Mouse (Mus musculus) forebrain, embryonic 13.5 days (tissue): ENCODE data around the gene Snx4. TPM values are rescaled to one million over a fixed set of nuclear protein-coding genes. Genes with fewer than 3 reads are reported as not detected.
A peak's percentile ranks its signal among the peaks of the same experiment; 100 is the strongest.
"Not testable (repeated sequence)": the region's sequence is repeated elsewhere in the genome, so short reads cannot be mapped to it uniquely, and the experiment has no call there.

Experiments
- ATAC-seq: fragments of 200-750 bp; cut with Nextera tagmentation; 2 replicates; pipeline ENCODE4 v1.8.0; 2017
- H3K27ac ChIP-seq: fragments of 300-500 bp; sonication (generic); 2 replicates; pipeline ENCODE4 v1.5.1; 2015; ENCODE audit warnings: inconsistent platforms, mild to moderate bottlenecking, moderate library complexity
- H3K27me3 ChIP-seq: fragments of 300-500 bp; sonication (generic); 2 replicates; pipeline ENCODE4 v1.6.1; 2015; ENCODE audit warnings: mild to moderate bottlenecking, inconsistent platforms
- H3K36me3 ChIP-seq: fragments of 300-500 bp; sonication (generic); 2 replicates; pipeline ENCODE4 v1.6.1; 2015; ENCODE audit warnings: mild to moderate bottlenecking, inconsistent platforms; ENCODE audit not compliant: poor library complexity, severe bottlenecking
- H3K4me1 ChIP-seq: fragments of 300-500 bp; sonication (generic); 2 replicates; pipeline ENCODE4 v1.6.1; 2015; ENCODE audit warnings: inconsistent platforms
- H3K4me2 ChIP-seq: fragments of 300-500 bp; sonication (generic); 2 replicates; pipeline ENCODE4 v1.6.1; 2015; ENCODE audit warnings: inconsistent platforms, mild to moderate bottlenecking, moderate library complexity
- H3K4me3 ChIP-seq: fragments of 300-500 bp; sonication (generic); 2 replicates; pipeline ENCODE4 v1.5.1; 2015; ENCODE audit warnings: mild to moderate bottlenecking, inconsistent platforms
- H3K9ac ChIP-seq: fragments of 300-500 bp; sonication (generic); 2 replicates; pipeline ENCODE4 v1.6.1; 2015; ENCODE audit warnings: mild to moderate bottlenecking, inconsistent platforms
- H3K9me3 ChIP-seq: fragments of 300-500 bp; sonication (generic); replicated peaks from 2 replicates; pipeline ENCODE4 v1.6.1; 2016; ENCODE audit warnings: inconsistent platforms
- WGBS: fragments of 180-500 bp; shearing (Covaris S2); methylation state at CpG from one replicate; pipeline ENCODE4 v1.1.7; 2015; 5-methylcytosine and 5-hydroxymethylcytosine counted together
- polyA plus RNA-seq: library from polyadenylated mRNA; unstranded; fragments of >200 nt; fragmentation: Nextera tagmentation; extraction: Ambion mirVana; gene quantifications from 2 replicates; pipeline ENCODE4 v1.2.1, GENCODE M21; 2015

Snx4 gene
- polyA plus RNA-seq = 67.7 and 73.8 TPM in 2 replicates

DNA sequence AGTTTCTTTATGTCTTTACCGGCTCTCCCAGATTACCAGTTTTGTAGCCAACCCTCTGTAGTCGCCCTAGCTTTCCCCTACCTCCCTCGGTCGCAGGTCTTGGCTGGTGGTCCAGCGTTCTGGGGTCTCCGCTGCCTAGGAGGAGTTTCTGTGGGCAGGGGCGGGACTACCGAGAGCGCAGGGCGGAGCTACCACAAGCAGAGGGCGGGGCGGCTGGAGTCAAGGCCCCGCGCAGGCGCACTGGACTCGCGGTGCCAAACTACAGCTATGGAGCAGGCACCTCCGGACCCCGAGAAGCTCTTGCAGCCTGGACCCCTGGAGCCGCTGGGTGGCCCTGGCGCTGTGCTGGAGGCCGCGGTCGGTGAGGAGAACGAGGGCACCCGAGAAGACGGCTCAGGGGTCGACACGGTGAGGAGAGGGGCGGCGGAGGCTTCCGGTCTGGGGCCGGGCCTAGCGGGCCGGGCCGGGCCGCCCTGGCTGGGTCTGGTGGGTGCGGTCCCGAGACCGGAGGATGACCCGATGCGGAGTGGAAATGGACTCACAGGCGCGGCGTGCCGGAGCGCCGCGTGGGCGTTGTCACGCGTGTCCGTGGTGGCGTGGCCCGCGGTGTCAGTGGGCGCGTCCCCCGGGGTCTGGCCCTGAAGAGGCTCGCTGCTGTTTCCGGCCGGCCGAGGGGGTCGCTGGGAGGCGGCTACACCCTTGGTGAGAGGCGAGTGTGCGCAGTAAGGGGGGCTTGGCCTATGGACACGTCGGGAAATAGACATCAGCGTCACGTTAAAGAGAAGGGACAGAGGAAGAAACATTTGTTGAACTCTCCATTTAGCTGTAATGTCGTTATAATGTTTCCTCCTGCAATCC is at the start of gene Snx4:
Snx4 (plus strand) TSS at position 249 of the 858 bp plus-strand sequence.
- Histone ChIP-seq H3K27ac (peak within 1 kb of the TSS; percentile 59), H3K4me2 (peak within 1 kb of the TSS; percentile 76), H3K9ac (peak within 1 kb of the TSS; percentile 95), H3K27me3 (no peaks in the 10 kb centered on the region), H3K4me1 (peaks cover 18% of the 10 kb centered on the region), H3K9me3 (no peaks in the 10 kb centered on the region), H3K36me3 (no peaks in the 10 kb centered on the region; the same call in 1 of the 2 replicates), H3K4me3 (peak within 1 kb of the TSS; percentile 97)
- under 1% methylated on average over 66 of the region's 72 CpGs for WGBS
- peak; percentile 97 for ATAC-seq

DNA sequence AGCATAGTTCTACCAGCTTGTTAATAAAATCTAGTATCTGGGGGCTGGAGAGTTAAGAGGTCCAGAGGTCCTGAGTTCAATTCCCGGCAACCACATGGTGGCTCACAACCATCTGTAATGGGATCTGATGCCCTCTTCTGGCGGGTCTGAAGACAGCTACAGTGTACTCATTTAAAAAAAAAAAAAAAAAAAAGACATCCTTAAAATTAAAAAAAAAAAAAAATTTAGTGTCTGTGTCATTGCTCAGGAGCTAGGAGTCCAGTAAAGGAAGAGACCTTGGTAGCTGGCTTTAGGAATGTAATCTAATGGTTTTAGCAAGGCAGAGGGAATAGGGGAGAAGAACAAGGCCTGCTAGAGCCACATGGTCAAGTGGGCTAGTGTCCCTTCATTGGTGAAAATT is 40.4 kb upstream of the Snx4 start:
- H3K9me3 ChIP-seq = no peaks in the 10 kb centered on the region
- peaks cover 66% of the 10 kb centered on the region for H3K36me3 ChIP-seq
- peaks cover 9% of the 10 kb centered on the region for H3K4me1 ChIP-seq
- 79% methylated on average over 2 of the region's 2 CpGs for WGBS
- no peak overlapping the region for H3K27ac ChIP-seq
- H3K4me2 ChIP-seq = no peak overlapping the region
- no peak overlapping the region for H3K9ac ChIP-seq
- no peaks in the 10 kb centered on the region for H3K27me3 ChIP-seq
- ATAC-seq = no peak
- H3K4me3 ChIP-seq = no peak overlapping the region

DNA sequence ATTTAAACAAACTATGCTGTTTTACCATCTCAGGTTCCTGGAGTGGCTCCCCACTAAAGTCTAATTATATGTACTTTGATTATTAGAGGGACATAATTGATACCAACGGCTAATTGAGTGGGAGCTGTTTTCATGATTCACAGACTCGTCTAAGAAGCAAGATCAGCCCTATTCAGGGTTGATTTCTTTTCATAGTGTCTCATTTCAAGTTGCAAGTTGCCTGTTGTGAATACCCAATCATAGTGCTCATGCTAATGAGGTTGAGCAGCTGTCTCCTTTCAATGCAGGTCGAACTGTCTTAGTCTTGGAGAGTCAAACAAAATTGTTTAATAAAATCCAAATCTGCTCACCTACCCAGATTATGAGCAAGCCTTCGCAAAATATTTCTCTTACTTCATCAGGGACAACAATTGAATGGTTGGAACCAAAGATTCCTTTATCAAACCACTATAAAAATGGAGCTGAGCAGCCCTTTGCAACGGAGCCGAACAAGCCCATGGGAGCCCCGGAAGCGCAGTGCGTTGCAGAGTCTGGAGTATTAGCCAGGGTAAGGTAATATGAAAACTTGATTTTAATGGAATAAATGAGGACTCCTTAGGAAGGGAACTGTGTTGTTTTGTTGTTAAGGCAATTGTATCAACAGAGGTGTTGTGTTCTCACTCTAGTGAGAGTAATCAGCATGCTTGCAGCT is 34.8 kb upstream of the Snx4 start:
- Histone ChIP-seq H3K9me3 (no peaks in the 10 kb centered on the region), H3K4me1 (peaks cover 26% of the 10 kb centered on the region), H3K27ac (no peak overlapping the region; the same call in none of the 2 replicates), H3K4me2 (peak overlapping the region; percentile 23), H3K4me3 (no peak overlapping the region), H3K36me3 (peaks cover 42% of the 10 kb centered on the region), H3K9ac (no peak overlapping the region), H3K27me3 (no peaks in the 10 kb centered on the region)
- WGBS = 23% methylated on average over 9 of the region's 9 CpGs
- ATAC-seq = peak; percentile 78; the same call in 1 of the 2 replicates

GRCm38 (mm10) chr16:33217553-33218085 is 33.6 kb upstream of the Snx4 start:
- H3K27me3 ChIP-seq, H3K4me2 ChIP-seq, H3K27ac ChIP-seq, H3K4me3 ChIP-seq, H3K9ac ChIP-seq, ATAC-seq, H3K9me3 ChIP-seq: not testable (repeated sequence)
- Histone ChIP-seq H3K36me3 (peaks cover 40% of the 10 kb centered on the region), H3K4me1 (peaks cover 26% of the 10 kb centered on the region)
- WGBS = 84% methylated on average over 3 of the region's 3 CpGs

DNA sequence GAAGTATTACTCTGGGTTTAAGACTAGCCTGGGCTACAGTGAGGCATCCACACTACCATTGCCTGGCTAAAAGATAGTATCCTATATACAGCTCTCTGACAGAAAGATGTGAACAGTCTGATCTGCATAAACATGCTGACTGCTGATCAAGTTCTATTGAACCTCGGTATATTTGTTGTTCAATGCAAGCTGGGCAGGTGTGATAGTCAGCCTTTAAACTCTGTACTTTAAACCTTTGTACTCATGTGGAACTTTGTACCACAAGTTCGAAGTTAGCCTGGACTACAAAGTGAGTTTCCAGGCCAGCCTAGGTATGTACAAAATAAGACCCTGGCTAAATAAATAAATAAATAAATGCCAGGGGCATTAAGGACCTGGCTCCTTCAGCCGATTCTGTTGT is 28.8 kb upstream of the Snx4 start:
- ATAC-seq = no peak
- H3K4me1 ChIP-seq = 0 out of 2 replicates have a peak, but pooled peaks cover 3% of the 10 kb centered on the region
- H3K36me3 ChIP-seq = peaks cover 42% of the 10 kb centered on the region
- H3K27ac ChIP-seq = no peak overlapping the region
- WGBS = 95% methylated on average over 3 of the region's 3 CpGs
- no peak overlapping the region for H3K9ac ChIP-seq
- no peak overlapping the region for H3K4me2 ChIP-seq
- H3K9me3 ChIP-seq = no peaks in the 10 kb centered on the region
- no peaks in the 10 kb centered on the region for H3K27me3 ChIP-seq
- H3K4me3 ChIP-seq = no peak overlapping the region

- H3K27me3 ChIP-seq = no peaks in the 10 kb centered on the region
- no peak overlapping the region for H3K9ac ChIP-seq
- 93% methylated on average over 5 of the region's 5 CpGs for WGBS
- H3K4me3 ChIP-seq = no peak overlapping the region
- H3K36me3 ChIP-seq = peaks cover 59% of the 10 kb centered on the region
- no peak overlapping the region for H3K4me2 ChIP-seq
- no peaks in the 10 kb centered on the region for H3K9me3 ChIP-seq
- H3K4me1 ChIP-seq = no peaks in the 10 kb centered on the region
- H3K27ac ChIP-seq = no peak overlapping the region
- ATAC-seq = no peak
These were observed 26.9 kb upstream of the Snx4 start for GRCm38 (mm10) chr16:33224381-33224780.

GRCm38 (mm10) chr16:33234128-33234527 is 17.1 kb upstream of the Snx4 start:
- WGBS = 82% methylated on average over 12 of the region's 12 CpGs
- H3K27me3 ChIP-seq = no peaks in the 10 kb centered on the region

GRCm38 (mm10) chr16:33236151-33236550 is 15.1 kb upstream of the Snx4 start:
- 83% methylated on average over 6 of the region's 6 CpGs for WGBS
- H3K9me3 ChIP-seq = no peaks in the 10 kb centered on the region
- H3K9ac ChIP-seq = no peak overlapping the region
- H3K4me3 ChIP-seq = no peak overlapping the region
- no peak for ATAC-seq
- no peaks in the 10 kb centered on the region for H3K27me3 ChIP-seq
- no peak overlapping the region for H3K27ac ChIP-seq
- no peaks in the 10 kb centered on the region for H3K4me1 ChIP-seq
- H3K36me3 ChIP-seq = peaks cover 57% of the 10 kb centered on the region
- H3K4me2 ChIP-seq = no peak overlapping the region

More at GRCm38 (mm10) chr16:33234128-33234527, 17.1 kb upstream of the Snx4 start:
- peaks cover 50% of the 10 kb centered on the region for H3K36me3 ChIP-seq
- no peak overlapping the region for H3K9ac ChIP-seq
- no peaks in the 10 kb centered on the region for H3K4me1 ChIP-seq
- no peak overlapping the region for H3K4me2 ChIP-seq
- H3K27ac ChIP-seq = no peak overlapping the region
- H3K4me3 ChIP-seq = no peak overlapping the region
- no peak for ATAC-seq
- no peaks in the 10 kb centered on the region for H3K9me3 ChIP-seq

DNA sequence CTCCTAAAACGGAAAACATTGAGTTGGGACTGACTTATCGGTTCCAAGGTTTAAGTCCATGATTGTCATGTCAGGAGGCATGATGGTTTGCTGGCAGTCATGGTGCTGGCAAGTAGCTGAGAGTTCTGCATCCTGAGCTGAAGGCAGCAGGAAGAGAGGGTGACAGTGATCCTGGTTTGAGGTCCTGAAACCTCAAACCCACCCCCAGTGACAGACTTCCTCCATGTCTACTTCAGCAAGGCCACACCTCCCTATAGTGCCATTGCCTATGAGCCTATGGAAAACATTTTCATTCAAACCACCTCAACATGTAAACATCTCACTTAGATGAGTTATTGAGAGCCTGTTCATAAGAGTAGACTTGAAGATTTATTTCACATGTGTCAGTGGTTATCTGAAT is 11.9 kb upstream of the Snx4 start:
- no peak overlapping the region for H3K4me3 ChIP-seq
- H3K27ac ChIP-seq = no peak overlapping the region
- no peaks in the 10 kb centered on the region for H3K27me3 ChIP-seq
- no peaks in the 10 kb centered on the region for H3K4me1 ChIP-seq
- H3K4me2 ChIP-seq = no peak overlapping the region
- peaks cover 78% of the 10 kb centered on the region for H3K36me3 ChIP-seq
- WGBS = 91% methylated on average over 2 of the region's 2 CpGs
- H3K9me3 ChIP-seq = no peaks in the 10 kb centered on the region
- ATAC-seq = no peak
- no peak overlapping the region for H3K9ac ChIP-seq

GRCm38 (mm10) chr16:33242046-33242445 is 9.2 kb upstream of the Snx4 start:
- no peaks in the 10 kb centered on the region for H3K27me3 ChIP-seq
- peaks cover 65% of the 10 kb centered on the region for H3K36me3 ChIP-seq
- H3K27ac ChIP-seq = no peak overlapping the region
- 89% methylated on average over 6 of the region's 6 CpGs for WGBS
- no peak for ATAC-seq
- no peaks in the 10 kb centered on the region for H3K9me3 ChIP-seq
- no peak overlapping the region for H3K9ac ChIP-seq
- H3K4me3 ChIP-seq = no peak overlapping the region
- no peak overlapping the region for H3K4me2 ChIP-seq
- H3K4me1 ChIP-seq = no peaks in the 10 kb centered on the region

GRCm38 (mm10) chr16:33244136-33244691 is 7.0 kb upstream of the Snx4 start:
- no peak overlapping the region for H3K4me2 ChIP-seq
- H3K9me3 ChIP-seq = no peaks in the 10 kb centered on the region
- no peak overlapping the region for H3K9ac ChIP-seq
- peaks cover 48% of the 10 kb centered on the region for H3K36me3 ChIP-seq
- H3K27me3 ChIP-seq = no peaks in the 10 kb centered on the region
- H3K27ac ChIP-seq = no peak overlapping the region
- H3K4me3 ChIP-seq = no peak overlapping the region
- ATAC-seq = no peak
- H3K4me1 ChIP-seq = no peaks in the 10 kb centered on the region
- WGBS = 92% methylated on average over 6 of the region's 6 CpGs
